Mouse (Mus musculus): ENCODE measurements around the gene Cdh16. TPM values are rescaled to one million over a fixed set of nuclear protein-coding genes. Genes with fewer than 3 reads are reported as not detected.
A peak's percentile ranks its signal among the peaks of the same experiment; 100 is the strongest.

Cdh16 gene
- polyA plus RNA-seq, 1 experiment from 2014 or later = 0.06 TPM

- Histone ChIP-seq H3K4me1 (ENCODE audit: insufficient read depth) (peaks cover 22% of the 10 kb centered on the region), H3K4me2 (ENCODE audit: low read depth, low read length) (peak overlapping the region; percentile 87), H3K9ac (replicated peaks) (peak overlapping the region; percentile 78), H3K27ac (ENCODE audit: low read depth) (peak overlapping the region; percentile 64), H3K9me3 (ENCODE audit: low read length) (no peaks in the 10 kb centered on the region), H3K36me3 (replicated peaks; ENCODE audit: insufficient read depth, low read length) (peaks cover 9% of the 10 kb centered on the region), H3K27me3 (ENCODE audit: insufficient read depth, low read length) (no peaks in the 10 kb centered on the region), H3K4me3 (ENCODE audit: low read depth, low read length) (peak overlapping the region; percentile 81)
- TF ChIP-seq EP300 (IDR thresholded peaks at IDR 0.05; ENCODE audit: low read depth) (no peak), CTCF (IDR thresholded peaks at IDR 0.05; ENCODE audit: low read depth) (no peak)
- ATAC-seq = peak; percentile 5; the same call in 1 of the 2 replicates
- WGBS (ENCODE audit: insufficient replicate concordance) = 7% methylated on average over 25 of the region's 25 CpGs
- peak; percentile 28 for DNase-seq
These were observed 16.7 kb upstream of the Cdh16 start for GRCm38 (mm10) chr8:104640831-104641370.

- WGBS (ENCODE audit: insufficient replicate concordance) = 72% methylated on average over 7 of the region's 7 CpGs
- Histone ChIP-seq H3K9me3 (ENCODE audit: low read length) (no peaks in the 10 kb centered on the region), H3K27ac (ENCODE audit: low read depth) (peak overlapping the region; percentile 64; the same call in 1 of the 2 replicates)
These were observed 16.0 kb upstream of the Cdh16 start for GRCm38 (mm10) chr8:104640241-104640640.

GRCm38 (mm10) chr8:104638010-104638409 lies 13.8 kb upstream of the Cdh16 start:
- Histone ChIP-seq H3K4me3 (ENCODE audit: low read depth, low read length) (no peak overlapping the region), H3K9me3 (ENCODE audit: low read length) (no peaks in the 10 kb centered on the region), H3K9ac (replicated peaks) (no peak overlapping the region), H3K4me2 (ENCODE audit: low read depth, low read length) (no peak overlapping the region), H3K4me1 (ENCODE audit: insufficient read depth) (peaks cover 22% of the 10 kb centered on the region), H3K27me3 (ENCODE audit: insufficient read depth, low read length) (no peaks in the 10 kb centered on the region), H3K27ac (ENCODE audit: low read depth) (no peak overlapping the region), H3K36me3 (replicated peaks; ENCODE audit: insufficient read depth, low read length) (peaks cover 9% of the 10 kb centered on the region)
- DNase-seq = no peak
- no peak for ATAC-seq
- WGBS (ENCODE audit: insufficient replicate concordance) = 74% methylated on average over 6 of the region's 6 CpGs
- TF ChIP-seq EP300 (IDR thresholded peaks at IDR 0.05; ENCODE audit: low read depth) = no peak
- TF ChIP-seq CTCF (IDR thresholded peaks at IDR 0.05; ENCODE audit: low read depth) = no peak

More at GRCm38 (mm10) chr8:104640241-104640640, 16.0 kb upstream of the Cdh16 start:
- Histone ChIP-seq H3K4me1 (ENCODE audit: insufficient read depth) (peaks cover 22% of the 10 kb centered on the region), H3K4me2 (ENCODE audit: low read depth, low read length) (peak overlapping the region; percentile 87), H3K36me3 (replicated peaks; ENCODE audit: insufficient read depth, low read length) (peaks cover 9% of the 10 kb centered on the region), H3K27me3 (ENCODE audit: insufficient read depth, low read length) (no peaks in the 10 kb centered on the region), H3K4me3 (ENCODE audit: low read depth, low read length) (peak overlapping the region; percentile 81; the same call in 1 of the 2 replicates), H3K9ac (replicated peaks) (peak overlapping the region; percentile 78; the same call in 1 of the 2 replicates)
- TF ChIP-seq EP300 (IDR thresholded peaks at IDR 0.05; ENCODE audit: low read depth) (no peak), CTCF (IDR thresholded peaks at IDR 0.05; ENCODE audit: low read depth) (no peak)
- DNase-seq = no peak
- no peak for ATAC-seq

GRCm38 (mm10) chr8:104635004-104635710 lies 11.0 kb upstream of the Cdh16 start:
- Histone ChIP-seq H3K4me2 (ENCODE audit: low read depth, low read length) (no peak overlapping the region), H3K4me1 (ENCODE audit: insufficient read depth) (peaks cover 10% of the 10 kb centered on the region), H3K4me3 (ENCODE audit: low read depth, low read length) (no peak overlapping the region), H3K36me3 (replicated peaks; ENCODE audit: insufficient read depth, low read length) (peaks cover 9% of the 10 kb centered on the region), H3K27ac (ENCODE audit: low read depth) (no peak overlapping the region), H3K9me3 (ENCODE audit: low read length) (no peaks in the 10 kb centered on the region), H3K27me3 (ENCODE audit: insufficient read depth, low read length) (peaks cover 9% of the 10 kb centered on the region), H3K9ac (replicated peaks) (no peak overlapping the region)
- no peak for DNase-seq
- WGBS (ENCODE audit: insufficient replicate concordance) = 81% methylated on average over 3 of the region's 3 CpGs
- ATAC-seq = no peak
- TF ChIP-seq EP300 (IDR thresholded peaks at IDR 0.05; ENCODE audit: low read depth) (no peak), CTCF (IDR thresholded peaks at IDR 0.05; ENCODE audit: low read depth) (no peak)

GRCm38 (mm10) chr8:104633156-104633744 lies 9.1 kb upstream of the Cdh16 start:
- peaks cover 17% of the 10 kb centered on the region for H3K27me3 ChIP-seq (ENCODE audit: insufficient read depth, low read length)
- H3K27ac ChIP-seq (ENCODE audit: low read depth) = no peak overlapping the region
- no peak for ATAC-seq
- H3K36me3 ChIP-seq (replicated peaks; ENCODE audit: insufficient read depth, low read length) = 0 out of 2 replicates have a peak, but pooled peaks cover 4% of the 10 kb centered on the region
- H3K9ac ChIP-seq (replicated peaks) = no peak overlapping the region
- peaks cover 4% of the 10 kb centered on the region for H3K4me1 ChIP-seq (ENCODE audit: insufficient read depth)
- no peak overlapping the region for H3K4me3 ChIP-seq (ENCODE audit: low read depth, low read length)
- H3K9me3 ChIP-seq (ENCODE audit: low read length) = no peaks in the 10 kb centered on the region
- no peak overlapping the region for H3K4me2 ChIP-seq (ENCODE audit: low read depth, low read length)
- DNase-seq = no peak
- TF ChIP-seq EP300 (IDR thresholded peaks at IDR 0.05; ENCODE audit: low read depth) (no peak), CTCF (IDR thresholded peaks at IDR 0.05; ENCODE audit: low read depth) (no peak)
- 59% methylated on average over 9 of the region's 9 CpGs for WGBS (ENCODE audit: insufficient replicate concordance)

- ATAC-seq (no peak), DNase-seq (no peak)
- WGBS (ENCODE audit: insufficient replicate concordance) = 54% methylated on average over 6 of the region's 6 CpGs
- Histone ChIP-seq H3K27ac (ENCODE audit: low read depth) (no peak overlapping the region), H3K9ac (replicated peaks) (no peak overlapping the region), H3K4me3 (ENCODE audit: low read depth, low read length) (no peak overlapping the region), H3K9me3 (ENCODE audit: low read length) (no peaks in the 10 kb centered on the region), H3K4me1 (ENCODE audit: insufficient read depth) (peaks cover 4% of the 10 kb centered on the region), H3K36me3 (replicated peaks; ENCODE audit: insufficient read depth, low read length) (0 out of 2 replicates have a peak, but pooled peaks cover 3% of the 10 kb centered on the region), H3K27me3 (ENCODE audit: insufficient read depth, low read length) (peaks cover 17% of the 10 kb centered on the region), H3K4me2 (ENCODE audit: low read depth, low read length) (no peak overlapping the region)
- TF ChIP-seq EP300 (IDR thresholded peaks at IDR 0.05; ENCODE audit: low read depth) = no peak
- TF ChIP-seq CTCF (IDR thresholded peaks at IDR 0.05; ENCODE audit: low read depth) = no peak
These were observed 8.3 kb upstream of the Cdh16 start for GRCm38 (mm10) chr8:104632486-104632885.

All from liver, postnatal 0 days (tissue).